Mouse (Mus musculus) kidney, adult 8-10 months (tissue): ENCODE results near the gene Taldo1.

ENCODE experiments used
- DNase-seq, 2 experiments: peaks; one replicate each; pipeline ENCODE4 v3.0.0; 2022

Gene Taldo1

GRCm38 (mm10) chr7:141426948-141427730 lies 35.1 kb downstream of the Taldo1 start:
- DNase-seq = no peak

GRCm38 (mm10) chr7:141428701-141429100 lies 36.7 kb downstream of the Taldo1 start:
- no peak for DNase-seq

GRCm38 (mm10) chr7:141429310-141429709 lies 37.3 kb downstream of the Taldo1 start, which contains the start of gene Cend1:
Cend1 (minus strand) TSS chr7:141429491.
- DNase-seq = no peak

GRCm38 (mm10) chr7:141429840-141430584 lies 38.0 kb downstream of the Taldo1 start:
- no peak for DNase-seq

- no peak for DNase-seq
These were observed 38.7 kb downstream of the Taldo1 start for GRCm38 (mm10) chr7:141430585-141431240.

- DNase-seq = no peak
These were observed 39.6 kb downstream of the Taldo1 start for GRCm38 (mm10) chr7:141431434-141432185.

GRCm38 (mm10) chr7:141432186-141432611 lies 40.2 kb downstream of the Taldo1 start:
- peak in 1 of 2 experiments; percentile 53 for DNase-seq

GRCm38 (mm10) chr7:141432741-141433516 lies 40.9 kb downstream of the Taldo1 start:
- peak; percentile 72 to 77 for DNase-seq

GRCm38 (mm10) chr7:141433517-141434400 lies 41.8 kb downstream of the Taldo1 start:
- DNase-seq = no peak

GRCm38 (mm10) chr7:141434464-141434863 lies 42.5 kb downstream of the Taldo1 start:
- no peak for DNase-seq

GRCm38 (mm10) chr7:141435129-141435855 lies 43.3 kb downstream of the Taldo1 start:
- DNase-seq = peak in 1 of 2 experiments; percentile 52

- no peak for DNase-seq
These were observed 44.0 kb downstream of the Taldo1 start for GRCm38 (mm10) chr7:141435856-141436522.

- DNase-seq = no peak
These were observed 44.5 kb downstream of the Taldo1 start for GRCm38 (mm10) chr7:141436523-141436892.

- DNase-seq = peak in 1 of 2 experiments; percentile 79
These were observed 45.5 kb downstream of the Taldo1 start, which contains the start of gene Slc25a22 for GRCm38 (mm10) chr7:141437178-141438120. Slc25a22 (minus strand) TSS chr7:141437892.

GRCm38 (mm10) chr7:141438201-141438968 lies 46.4 kb downstream of the Taldo1 start:
- no peak for DNase-seq

- no peak for DNase-seq
These were observed 47.2 kb downstream of the Taldo1 start for GRCm38 (mm10) chr7:141439140-141439679.

- no peak for DNase-seq
These were observed 47.8 kb downstream of the Taldo1 start for GRCm38 (mm10) chr7:141439811-141440210.
